Mouse (Mus musculus) adrenal gland (tissue): Measurements from ENCODE around the gene 9230110F15Rik.
"Not testable (repeated sequence)": the region's sequence is repeated elsewhere in the genome, so short reads cannot be mapped to it uniquely, and the experiment has no call there.

Source experiments
- intact Hi-C: fragments of 180-260 bp; cut with DNase I; formaldehyde crosslinking; loops from one replicate; pipeline ENCODE4 v1.15.1; 2025
- long read RNA-seq, 2 experiments: library from polyadenylated mRNA; unstranded; transcript quantifications; one replicate each; pipeline ENCODE4 v2.0.0; 2020; ENCODE audit warnings: borderline replicate concordance in 1 of 2; ENCODE audit not compliant: insufficient replicate concordance in 1 of 2

Gene 9230110F15Rik
- long read RNA-seq, experiment 1 = 0 reads
- long read RNA-seq, experiment 2 = 0 reads

GRCm38 (mm10) chr9:35844050-35844449 is at the start of gene 9230110F15Rik:
TSS of gene 9230110F15Rik (minus strand) at chr9:35844150.
- intact Hi-C loops = loop anchor here (5.0 kb wide), 1 partner anchor 283 kb away; the partner anchor contains the start of gene Gm5916

DNA sequence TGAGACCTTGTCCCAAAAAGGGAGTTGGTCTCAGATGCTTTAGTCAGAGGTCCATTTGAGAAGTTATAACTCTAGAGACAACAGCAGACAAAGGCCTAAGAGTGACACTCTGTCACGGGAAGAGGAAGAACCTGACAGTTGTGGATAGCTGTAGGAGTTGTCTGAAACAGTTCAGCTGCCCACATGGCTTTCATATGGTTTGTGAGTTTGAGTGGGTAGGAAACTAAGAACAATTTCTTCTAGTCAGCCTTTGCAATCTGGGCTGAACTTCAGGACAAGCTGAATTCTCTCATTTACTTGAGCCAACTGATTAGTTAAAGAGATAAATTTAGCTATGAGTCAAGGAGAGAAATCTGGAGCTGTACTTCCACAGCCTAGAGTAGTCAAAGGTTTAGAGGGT is 49.2 kb upstream of the 9230110F15Rik start:
- intact Hi-C loops = not testable (repeated sequence)

- intact Hi-C loops = not testable (repeated sequence)
These were observed 26.1 kb downstream of the 9230110F15Rik start for GRCm38 (mm10) chr9:35817881-35818280.

GRCm38 (mm10) chr9:35798146-35798545 is 45.8 kb downstream of the 9230110F15Rik start:
- intact Hi-C loops = no loop called here

DNA sequence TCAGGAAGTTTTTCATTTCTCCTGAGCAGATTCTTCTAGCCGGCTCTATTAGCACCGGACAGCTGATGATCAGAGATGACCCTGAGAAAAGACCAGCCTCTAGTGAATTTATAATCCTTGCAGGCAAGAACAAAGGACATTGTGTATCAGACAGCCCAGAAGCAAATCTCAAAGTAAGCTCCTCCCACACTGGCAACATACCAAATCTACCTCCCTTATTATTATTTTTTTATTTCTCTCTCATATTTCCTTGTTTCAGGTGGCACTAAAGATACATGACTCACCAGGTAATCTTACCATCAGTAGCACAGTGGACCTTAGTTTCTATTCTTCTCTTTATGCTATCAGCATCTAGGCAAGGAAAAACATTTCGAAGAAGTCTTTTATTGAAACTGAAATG is 53.9 kb downstream of the 9230110F15Rik start, which contains the start of the genes Gm27235 and D730048I06Rik:
Gene Gm27235 (minus strand): TSS at position 101 of the 400 bp plus-strand sequence.
Gene D730048I06Rik (minus strand): TSS at position 112 of the 400 bp plus-strand sequence.
- intact Hi-C loops = no loop called here
